Mouse (Mus musculus) c-Kit-positive CD71-negative TER-119-negative erythroid progenitor cells, embryonic 14.5 days (primary cell): ENCODE results near the gene Csde1.

ENCODE experiments used
- DNase-seq: peaks from one replicate; pipeline ENCODE4 v3.0.0-alpha.2; 2013; ENCODE audit warnings: low read depth

Gene Csde1

GRCm38 (mm10) chr3:103020249-103020942 is at the start of gene Csde1:
Gene Csde1 (plus strand): TSS chr3:103020426.
- DNase-seq: peak; percentile 95

GRCm38 (mm10) chr3:102970508-102970907 is 49.7 kb upstream of the Csde1 start:
- DNase-seq: no peak

- no peak for DNase-seq
Measured at GRCm38 (mm10) chr3:102976906-102977305, 43.3 kb upstream of the Csde1 start.

- DNase-seq: no peak
Measured at GRCm38 (mm10) chr3:102979550-102980348, 40.5 kb upstream of the Csde1 start.

- DNase-seq: no peak
Measured at GRCm38 (mm10) chr3:102980349-102980736, 39.9 kb upstream of the Csde1 start.

GRCm38 (mm10) chr3:102991041-102991440 is 29.2 kb upstream of the Csde1 start:
- no peak for DNase-seq

GRCm38 (mm10) chr3:102992936-102993335 is 27.3 kb upstream of the Csde1 start:
- DNase-seq: no peak

- DNase-seq: no peak
Measured at GRCm38 (mm10) chr3:102995233-102995604, 25.0 kb upstream of the Csde1 start.

- peak; percentile 89 for DNase-seq
Measured at GRCm38 (mm10) chr3:102995605-102996321, 24.5 kb upstream of the Csde1 start, which contains the start of gene Sike1. Gene Sike1 (plus strand): TSS chr3:102995708.

GRCm38 (mm10) chr3:102997036-102997435 is 23.2 kb upstream of the Csde1 start:
- DNase-seq: no peak

- DNase-seq: no peak
Measured at GRCm38 (mm10) chr3:102997591-102997990, 22.6 kb upstream of the Csde1 start.

GRCm38 (mm10) chr3:103001595-103001994 is 18.6 kb upstream of the Csde1 start:
- no peak for DNase-seq

GRCm38 (mm10) chr3:103017350-103017749 is 2.9 kb upstream of the Csde1 start:
- no peak for DNase-seq

- no peak for DNase-seq
Measured at GRCm38 (mm10) chr3:103019462-103019861, 764 bp upstream of the Csde1 start.

- peak; percentile 72 for DNase-seq
Measured at GRCm38 (mm10) chr3:103020943-103021638, 865 bp downstream of the Csde1 start.

- no peak for DNase-seq
Measured at GRCm38 (mm10) chr3:103026174-103026573, 5.9 kb downstream of the Csde1 start.

- DNase-seq: no peak
Measured at GRCm38 (mm10) chr3:103040285-103040684, 20.1 kb downstream of the Csde1 start.

GRCm38 (mm10) chr3:103040861-103041379 is 20.7 kb downstream of the Csde1 start:
- no peak for DNase-seq

GRCm38 (mm10) chr3:103056016-103056595 is 35.9 kb downstream of the Csde1 start:
- DNase-seq: no peak

GRCm38 (mm10) chr3:103057752-103058151 is 37.5 kb downstream of the Csde1 start:
- no peak for DNase-seq
